Mouse (Mus musculus) thymus, postnatal 10 days (tissue): ENCODE data around the gene Hoxa9.

Source experiments
- DNase-seq, 2 experiments: peaks; one replicate each; pipeline ENCODE4 v3.0.0; 2021; ENCODE audit warnings: low spot score in 2 of 2

Hoxa9 gene

GRCm38 (mm10) chr6:52182030-52182429 is 48.9 kb downstream of the Hoxa9 start:
- no peak for DNase-seq

GRCm38 (mm10) chr6:52180726-52181125 is 50.2 kb downstream of the Hoxa9 start:
- no peak for DNase-seq

- no peak for DNase-seq
These were observed 50.6 kb downstream of the Hoxa9 start for GRCm38 (mm10) chr6:52180213-52180710.

GRCm38 (mm10) chr6:52179690-52180089 is 51.2 kb downstream of the Hoxa9 start:
- no peak for DNase-seq

- DNase-seq: no peak
These were observed 51.8 kb downstream of the Hoxa9 start for GRCm38 (mm10) chr6:52178918-52179665.

- DNase-seq: no peak
These were observed 53.1 kb downstream of the Hoxa9 start for GRCm38 (mm10) chr6:52177806-52178205.

- DNase-seq: no peak
These were observed 53.7 kb downstream of the Hoxa9 start, which contains the start of gene 5730596B20Rik for GRCm38 (mm10) chr6:52177061-52177735. Gene 5730596B20Rik (plus strand): TSS chr6:52177498.

GRCm38 (mm10) chr6:52176391-52176790 is 54.5 kb downstream of the Hoxa9 start:
- no peak for DNase-seq

GRCm38 (mm10) chr6:52175864-52176263 is 55.0 kb downstream of the Hoxa9 start:
- no peak for DNase-seq

- DNase-seq: no peak
These were observed 55.7 kb downstream of the Hoxa9 start for GRCm38 (mm10) chr6:52174968-52175751.

GRCm38 (mm10) chr6:52173648-52174047 is 57.2 kb downstream of the Hoxa9 start:
- DNase-seq: no peak
